ENCODE assay signal across 13 mouse cellular contexts in the genomic region with DNA sequence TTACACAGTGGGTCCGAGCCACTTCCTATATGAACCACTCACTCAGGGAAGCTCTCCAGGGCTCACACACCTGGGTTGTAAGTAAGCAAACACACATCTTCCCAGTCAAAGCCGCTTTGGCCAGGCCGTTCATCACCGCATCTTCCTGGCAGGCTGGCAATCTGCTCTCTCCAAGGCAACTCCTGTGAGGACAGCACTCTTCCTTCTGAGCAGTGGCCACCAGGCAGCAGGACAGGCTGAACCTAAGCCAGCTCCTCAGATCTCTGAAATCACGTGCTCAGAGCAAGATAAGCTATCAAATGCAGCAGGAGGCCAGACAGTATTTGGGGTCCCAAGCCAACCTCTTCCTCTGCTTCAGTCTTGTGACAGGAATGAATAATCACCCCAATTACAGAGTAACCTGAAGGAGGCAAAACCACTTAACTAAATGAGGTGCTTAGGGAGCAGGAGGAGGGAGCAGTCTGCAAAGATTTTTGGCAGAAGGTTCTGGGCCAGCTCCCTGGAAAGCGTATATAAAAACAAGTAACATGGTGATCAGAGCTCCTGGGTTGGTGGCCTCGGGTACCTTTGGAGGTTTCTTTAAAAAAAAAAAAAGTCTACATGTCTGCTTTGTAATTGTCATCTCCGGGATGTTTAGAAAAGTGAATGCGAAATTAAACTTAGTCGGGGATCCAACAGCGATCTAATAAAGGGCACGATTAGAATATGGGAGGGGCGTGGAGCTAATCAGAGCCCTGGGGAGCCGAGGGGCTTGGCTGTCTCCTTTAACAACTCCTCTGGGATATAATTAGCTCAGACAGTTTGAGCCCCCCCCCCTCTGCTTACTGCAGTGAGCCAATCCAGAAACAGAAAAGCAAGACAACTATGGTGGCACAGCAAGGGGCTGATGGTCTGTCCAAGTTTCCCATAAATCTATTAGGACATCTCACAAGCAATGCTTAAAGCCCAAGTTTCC.
DNase-seq lines count a peak whose midpoint lies in the region; ATAC-seq and TF ChIP-seq lines count a peak whose summit lies in the region.
"Had no signal": no experiment of that assay in that cellular context is flagged by ENCODE, and none has a peak within 500 bp of the region (broad histone marks: within the 10 kb centered on the region; RNA-seq: fewer than 3 reads in every experiment).

No protein-coding gene starts in this region.

- no peak for ATAC-seq in heart, embryonic 15.5 days (replicated peaks; ENCODE audit: insufficient number of reproducible peaks, insufficient read depth, low FRiP score, low read depth)
- peak; percentile 82; the same call in 1 of the 2 replicates for ATAC-seq in embryonic facial prominence, embryonic 14.5 days (ENCODE audit: low read depth)
- peak; percentile 62 for ATAC-seq in hindbrain, embryonic 14.5 days (ENCODE audit: low FRiP score)
- ATAC-seq in erythroblast, adult 5-6 weeks (replicated peaks; ENCODE audit: low FRiP score, poor library complexity, severe bottlenecking): no peak

- no peaks in the 10 kb centered on the region for H3K27me3 ChIP-seq in heart, embryonic 15.5 days
- H3K27me3 ChIP-seq in embryonic facial prominence, embryonic 14.5 days (replicated peaks; ENCODE audit: control insufficient read depth, insufficient read depth, low read length): no peaks in the 10 kb centered on the region
- no peaks in the 10 kb centered on the region for H3K27me3 ChIP-seq in hindbrain, embryonic 14.5 days (ENCODE audit: control insufficient read depth, insufficient read depth, low read length)

- no peak for DNase-seq in heart, postnatal 4 days
- no peak for DNase-seq in ES-E14 (ENCODE audit: low read depth, low spot score)
- DNase-seq in embryonic facial prominence, embryonic 14.5 days (ENCODE audit: low spot score): peak; percentile 50
- DNase-seq in hindbrain, embryonic 14.5 days (ENCODE audit: low spot score): peak; percentile 42
- DNase-seq in layer of hippocampus, adult 8-10 months (ENCODE audit: low spot score in 2 of 2): no peak
- DNase-seq: kidney, adult 11 months; lung, postnatal 10 days; right cerebral cortex, adult 18-20 months; thymus, postnatal 36 days had no signal

- H3K27ac ChIP-seq in heart, embryonic 15.5 days: no peak overlapping the region
- no peak overlapping the region for H3K27ac ChIP-seq in ES-E14 (ENCODE audit: insufficient read depth, low read depth, low read length, poor library complexity, severe bottlenecking)
- no peak overlapping the region for H3K27ac ChIP-seq in embryonic facial prominence, embryonic 14.5 days (replicated peaks; ENCODE audit: low read depth, low read length)
- H3K27ac ChIP-seq in hindbrain, embryonic 14.5 days: no peak overlapping the region
- H3K27ac ChIP-seq: layer of hippocampus, adult 2 months had no signal

- 23% methylated on average over 14 of the region's 14 CpGs for WGBS in heart, embryonic 15.5 days
- 41% methylated on average over 14 of the region's 14 CpGs for WGBS in embryonic facial prominence, embryonic 14.5 days
- WGBS in hindbrain, embryonic 14.5 days: 34% methylated on average over 14 of the region's 14 CpGs

- no peak overlapping the region for H3K4me3 ChIP-seq in heart, embryonic 15.5 days
- H3K4me3 ChIP-seq in ES-E14 (ENCODE audit: insufficient read depth in 1 of 2, low read depth in 1 of 2, low read length in 2 of 2, poor library complexity in 1 of 2, severe bottlenecking in 1 of 2): no peak overlapping the region
- no peak overlapping the region for H3K4me3 ChIP-seq in embryonic facial prominence, embryonic 14.5 days (ENCODE audit: low read depth, low read length)
- H3K4me3 ChIP-seq in hindbrain, embryonic 14.5 days (replicated peaks; ENCODE audit: low read length): no peak overlapping the region
- H3K4me3 ChIP-seq: layer of hippocampus, adult 2 months; myocyte had no signal

- H3K4me1 ChIP-seq in heart, embryonic 15.5 days (replicated peaks): peaks cover 12% of the 10 kb centered on the region
- peaks cover 0 to 11% of the 10 kb centered on the region in 2 experiments; a peak in 2 of 4 replicates for H3K4me1 ChIP-seq in ES-E14 (ENCODE audit: control insufficient read depth in 2 of 2, insufficient read depth in 2 of 2, low read length in 2 of 2, poor library complexity in 1 of 2)
- no peaks in the 10 kb centered on the region for H3K4me1 ChIP-seq in embryonic facial prominence, embryonic 14.5 days (ENCODE audit: control insufficient read depth, insufficient read depth, low read length)
- H3K4me1 ChIP-seq in hindbrain, embryonic 14.5 days (replicated peaks; ENCODE audit: control insufficient read depth, insufficient read depth, low read length): peaks cover 14% of the 10 kb centered on the region; the same call in 1 of the 2 replicates

- peak overlapping the region; percentile 35 for H3K4me2 ChIP-seq in heart, embryonic 15.5 days
- no peak overlapping the region for H3K4me2 ChIP-seq in embryonic facial prominence, embryonic 14.5 days (ENCODE audit: low read depth, low read length)
- H3K4me2 ChIP-seq in hindbrain, embryonic 14.5 days (replicated peaks): no peak overlapping the region

- H3K9ac ChIP-seq in heart, embryonic 15.5 days: no peak overlapping the region
- 0 out of 2 replicates have a peak overlapping the region, but pooled peaks have one; percentile 13 for H3K9ac ChIP-seq in ES-E14 (ENCODE audit: insufficient read depth, low read depth, low read length, poor library complexity, severe bottlenecking)
- H3K9ac ChIP-seq in embryonic facial prominence, embryonic 14.5 days (ENCODE audit: low read depth, low read length): no peak overlapping the region
- no peak overlapping the region for H3K9ac ChIP-seq in hindbrain, embryonic 14.5 days

- no peaks in the 10 kb centered on the region for H3K9me3 ChIP-seq in heart, embryonic 15.5 days (replicated peaks)
- no peaks in the 10 kb centered on the region for H3K9me3 ChIP-seq in ES-E14 (ENCODE audit: control insufficient read depth, insufficient read depth, low read depth, low read length)
- no peaks in the 10 kb centered on the region for H3K9me3 ChIP-seq in embryonic facial prominence, embryonic 14.5 days (ENCODE audit: control insufficient read depth, low read length)
- no peaks in the 10 kb centered on the region for H3K9me3 ChIP-seq in hindbrain, embryonic 14.5 days (ENCODE audit: control insufficient read depth, low read length)

- no peaks in the 10 kb centered on the region for H3K36me3 ChIP-seq in heart, embryonic 15.5 days
- no peaks in the 10 kb centered on the region for H3K36me3 ChIP-seq in ES-E14 (ENCODE audit: control insufficient read depth, insufficient read depth, low read length, poor library complexity, severe bottlenecking)
- H3K36me3 ChIP-seq in embryonic facial prominence, embryonic 14.5 days (ENCODE audit: control insufficient read depth, insufficient read depth, low read length): no peaks in the 10 kb centered on the region
- no peaks in the 10 kb centered on the region for H3K36me3 ChIP-seq in hindbrain, embryonic 14.5 days (replicated peaks; ENCODE audit: control insufficient read depth, insufficient read depth)

- in situ Hi-C loops in ES-E14 (cut with MboI; ENCODE audit: low sequenced_read_pairs in 2 of 2, unreplicated experiment in 2 of 2): no loop called here

TF ChIP-seq in ES-E14, 5 proteins besides CTCF, POLR2A, EP300 and RAD21:
- TF ChIP-seq ZC3H11A (IDR thresholded peaks at IDR 0.05; ENCODE audit: borderline replicate concordance, low read depth, low read length): no peak
- 0 out of 2 replicates have a peak, but pooled peaks have one; percentile 16 for TF ChIP-seq ZNF384 (IDR thresholded peaks at IDR 0.05; ENCODE audit: low read depth, low read length)

Comparison
In these comparisons a context has a peak if more than half of its experiments do, and no peak if none do; other contexts are left out.
1. ATAC-seq: peak in embryonic facial prominence, embryonic 14.5 days (single experiment) and hindbrain, embryonic 14.5 days (single experiment); none in heart, embryonic 15.5 days (single experiment) and erythroblast, adult 5-6 weeks (single experiment).
2. DNase-seq: peak in embryonic facial prominence, embryonic 14.5 days (single experiment) and hindbrain, embryonic 14.5 days (single experiment); none in heart, postnatal 4 days (single experiment), ES-E14 (single experiment) and layer of hippocampus, adult 8-10 months (0 of 2).